Mouse (Mus musculus) limb, embryonic 11.5 days (tissue): ENCODE results near the gene Cdpf1. TPM values are rescaled to one million over a fixed set of nuclear protein-coding genes. Genes with fewer than 3 reads are reported as not detected.

Experiments used
- ATAC-seq: fragments of 200-750 bp; cut with Nextera tagmentation; 2 replicates; pipeline ENCODE4 v1.8.0; 2017; ENCODE audit warnings: low read depth; ENCODE audit not compliant: insufficient number of reproducible peaks, low FRiP score, low TSS enrichment
- DNase-seq: peaks from one replicate; pipeline ENCODE4 v3.0.0-alpha.2; 2015; ENCODE audit warnings: low spot score
- H3K27ac ChIP-seq: fragments of 300-500 bp; sonication (generic); replicated peaks from 2 replicates; pipeline ENCODE4 v1.5.1; 2014; ENCODE audit warnings: low read depth, mild to moderate bottlenecking, low read length
- H3K27me3 ChIP-seq: fragments of 300-500 bp; sonication (generic); 2 replicates; pipeline ENCODE4 v1.6.1; 2014; ENCODE audit warnings: mild to moderate bottlenecking, low read length, mixed read lengths; ENCODE audit not compliant: control insufficient read depth, insufficient read depth
- H3K36me3 ChIP-seq: fragments of 300-500 bp; sonication (generic); 2 replicates; pipeline ENCODE4 v1.6.1; 2014; ENCODE audit warnings: mild to moderate bottlenecking, low read length, moderate library complexity, mixed read lengths; ENCODE audit not compliant: control insufficient read depth, insufficient read depth
- H3K4me1 ChIP-seq: fragments of 300-500 bp; sonication (generic); 2 replicates; pipeline ENCODE4 v1.6.1; 2014; ENCODE audit warnings: low read length, mixed read lengths; ENCODE audit not compliant: control insufficient read depth, insufficient read depth
- H3K4me2 ChIP-seq: fragments of 300-500 bp; sonication (generic); 2 replicates; pipeline ENCODE4 v1.6.1; 2014; ENCODE audit warnings: low read depth, mild to moderate bottlenecking, moderate library complexity; ENCODE audit not compliant: severe bottlenecking
- H3K4me3 ChIP-seq: fragments of 300-500 bp; sonication (generic); 2 replicates; pipeline ENCODE4 v1.5.1; 2014; ENCODE audit warnings: low read depth, low read length
- H3K9ac ChIP-seq: fragments of 300-500 bp; sonication (generic); 2 replicates; pipeline ENCODE4 v1.6.1; 2014; ENCODE audit warnings: mild to moderate bottlenecking, low read length
- H3K9me3 ChIP-seq: fragments of 300-500 bp; sonication (generic); 2 replicates; pipeline ENCODE4 v1.6.1; 2016; ENCODE audit warnings: low read length; ENCODE audit not compliant: control insufficient read depth
- WGBS: fragments of 180-500 bp; shearing (Covaris S2); extraction: QIAGEN DNeasy Blood & Tissue Kit; methylation state at CpG from one replicate; pipeline ENCODE4 v1.1.7; 2014; 5-methylcytosine and 5-hydroxymethylcytosine counted together
- polyA plus RNA-seq: library from polyadenylated mRNA; unstranded; fragments of >200 nt; fragmentation: Nextera tagmentation; extraction: Ambion mirVana; gene quantifications from 2 replicates; pipeline ENCODE4 v1.2.1, GENCODE M21; 2014

The Cdpf1 gene
- 26.3 and 28.7 TPM in 2 replicates for polyA plus RNA-seq

DNA sequence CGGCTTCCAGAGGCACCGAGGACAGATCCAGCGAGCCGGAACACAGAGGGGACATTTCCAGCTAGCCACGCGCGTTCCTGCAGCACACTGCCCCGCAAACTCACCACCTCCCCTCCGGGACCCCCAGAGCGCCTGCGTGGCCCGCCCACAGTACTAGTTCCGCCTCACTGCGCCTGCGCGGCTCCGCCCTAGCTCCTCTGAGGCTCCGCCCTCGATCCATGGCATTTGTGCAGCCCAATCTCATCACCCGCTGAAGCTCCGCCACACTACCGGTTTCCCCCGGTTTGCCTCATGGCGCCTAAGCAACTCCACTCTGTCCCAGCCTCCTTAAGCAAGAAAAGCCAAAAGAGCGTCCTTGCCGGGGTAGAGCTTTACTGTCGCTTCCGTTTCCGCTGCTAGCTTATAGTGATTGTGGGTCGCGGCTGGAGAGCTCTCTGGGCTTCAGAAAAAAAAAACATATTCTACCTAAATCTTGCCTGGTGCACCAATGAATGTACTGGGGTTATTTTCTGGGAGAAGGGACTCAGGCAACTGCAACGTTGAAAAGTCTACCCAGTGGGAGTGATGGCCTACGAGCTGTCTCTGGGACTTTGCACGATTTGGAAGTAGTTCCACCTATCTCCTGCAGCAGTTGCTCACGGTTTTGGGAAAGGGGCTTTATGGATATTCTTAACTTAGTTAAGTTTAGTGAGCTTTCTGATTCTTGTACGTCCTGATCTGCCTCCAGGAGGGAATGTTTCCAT, at the start of gene Cdpf1:
Cdpf1 (minus strand) TSS at position 163 of the 743 bp plus-strand sequence.
- peak within 1 kb of the TSS; percentile 91 for H3K4me2 ChIP-seq
- H3K27me3 ChIP-seq = no peaks in the 10 kb centered on the region
- peak; percentile 91 for ATAC-seq
- peak within 1 kb of the TSS; percentile 82 for H3K4me3 ChIP-seq
- peak within 1 kb of the TSS; percentile 74 for H3K9ac ChIP-seq
- no peaks in the 10 kb centered on the region for H3K9me3 ChIP-seq
- no peaks in the 10 kb centered on the region for H3K36me3 ChIP-seq
- WGBS = 4% methylated on average over 36 of the region's 36 CpGs
- peaks cover 6% of the 10 kb centered on the region for H3K4me1 ChIP-seq
- H3K27ac ChIP-seq = peak within 1 kb of the TSS; percentile 82; the same call in 1 of the 2 replicates
- DNase-seq = peak; percentile 99

DNA sequence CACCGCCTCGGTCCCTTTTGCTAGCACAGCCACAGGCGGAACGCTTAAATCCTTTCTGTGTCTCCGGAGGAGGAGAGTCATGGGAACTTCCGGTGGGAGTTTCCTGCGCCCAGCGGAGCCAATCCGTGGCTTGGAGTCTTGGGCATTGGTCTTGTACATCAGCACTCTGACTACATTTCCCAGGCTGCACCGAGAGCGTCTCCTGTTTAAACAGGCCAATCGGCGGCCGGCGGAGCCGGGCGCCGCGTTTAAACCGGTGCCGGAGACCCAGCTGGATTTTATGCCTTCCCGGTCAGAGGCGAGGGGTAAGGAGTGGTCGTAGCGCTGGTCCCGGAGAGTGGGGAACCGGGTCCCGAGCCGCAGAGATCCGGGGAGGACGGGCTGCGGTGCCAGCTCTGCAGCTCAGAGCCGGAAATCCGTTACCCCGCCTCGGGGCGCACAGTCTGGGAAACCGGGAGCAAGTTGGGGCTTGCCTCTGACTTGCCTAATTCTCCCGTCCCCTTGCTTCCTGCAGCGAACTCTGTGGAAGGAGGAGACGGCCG, 48.1 kb upstream of the Cdpf1 start, which contains the start of gene Gtse1:
Gtse1 (plus strand) TSS at position 256 of the 542 bp plus-strand sequence.
- no peaks in the 10 kb centered on the region for H3K9me3 ChIP-seq
- H3K27me3 ChIP-seq = no peaks in the 10 kb centered on the region
- peak within 1 kb of the TSS; percentile 43; the same call in 1 of the 2 replicates for H3K27ac ChIP-seq
- peaks cover 16% of the 10 kb centered on the region for H3K36me3 ChIP-seq
- H3K9ac ChIP-seq = peak within 1 kb of the TSS; percentile 77
- under 1% methylated on average over 42 of the region's 42 CpGs for WGBS
- H3K4me3 ChIP-seq = peak within 1 kb of the TSS; percentile 74
- peak; percentile 95 for DNase-seq
- ATAC-seq = peak; percentile 97
- H3K4me1 ChIP-seq = peaks cover 6% of the 10 kb centered on the region
- peak within 1 kb of the TSS; percentile 87 for H3K4me2 ChIP-seq

DNA sequence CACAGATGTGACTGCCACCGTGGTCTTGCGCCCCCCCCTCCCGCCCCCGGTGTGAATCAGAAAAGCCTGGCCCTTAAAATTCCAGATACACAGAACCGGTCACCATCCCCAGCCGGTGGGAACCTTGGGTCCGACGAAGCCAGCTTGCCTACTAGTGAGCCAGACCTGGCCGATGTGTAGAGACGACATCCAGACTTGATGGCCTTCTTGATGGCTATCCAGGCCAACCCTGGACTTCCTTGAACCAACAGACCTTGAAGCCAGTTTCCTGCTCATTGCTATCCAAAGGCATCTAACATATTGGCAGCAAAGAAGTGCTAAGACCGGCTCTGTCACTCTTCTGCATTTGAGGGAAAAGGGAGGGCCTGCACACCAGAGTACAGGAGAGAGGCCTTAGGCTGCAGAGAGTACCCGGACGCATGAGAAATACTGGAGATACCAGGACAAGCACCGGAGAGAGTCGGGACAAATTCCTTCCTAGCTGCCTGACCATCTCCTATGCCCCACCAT, 47.5 kb upstream of the Cdpf1 start:
- Histone ChIP-seq H3K9ac (peak overlapping the region; percentile 75), H3K4me1 (peaks cover 6% of the 10 kb centered on the region), H3K27me3 (no peaks in the 10 kb centered on the region), H3K36me3 (peaks cover 14% of the 10 kb centered on the region), H3K9me3 (no peaks in the 10 kb centered on the region), H3K4me2 (peak overlapping the region; percentile 87), H3K4me3 (peak overlapping the region; percentile 74), H3K27ac (no peak overlapping the region; the same call in 1 of the 2 replicates)
- ATAC-seq (no peak; the same call in 1 of the 2 replicates), DNase-seq (no peak)
- WGBS = 11% methylated on average over 15 of the region's 15 CpGs

DNA sequence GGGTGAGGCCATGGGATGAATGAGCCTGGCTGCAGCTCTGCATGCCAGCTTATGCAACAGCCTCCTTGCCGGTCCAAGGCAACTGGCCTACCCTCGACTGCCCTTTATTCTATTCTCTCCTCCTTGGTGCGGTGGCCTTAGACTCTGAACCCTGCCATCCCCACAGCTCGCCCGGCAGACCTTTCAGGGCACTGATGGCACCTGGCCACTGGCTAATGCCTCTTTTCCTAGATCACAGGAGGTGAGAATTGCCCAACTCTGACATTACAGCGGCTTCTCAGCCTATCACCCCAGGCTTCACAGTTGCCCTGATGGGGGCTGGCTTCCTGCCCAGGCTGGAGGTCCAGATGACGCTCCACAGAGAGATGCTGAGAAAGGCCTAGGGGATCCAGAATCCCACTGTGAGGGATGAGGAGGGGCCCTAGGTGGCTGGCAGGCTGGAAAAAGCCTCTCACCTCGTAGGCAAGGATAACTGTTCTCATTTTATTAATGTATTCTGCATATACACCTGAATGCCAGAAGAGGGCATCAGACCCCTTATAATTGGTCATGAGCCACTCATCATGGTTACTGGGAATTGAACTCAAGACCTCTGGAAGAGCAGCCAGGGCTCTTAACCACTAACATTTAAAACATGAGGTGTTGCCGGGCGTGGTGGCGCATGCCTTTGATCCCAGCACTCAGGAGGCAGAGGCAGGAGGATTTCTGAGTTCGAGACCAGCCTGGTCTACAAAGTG, 40.3 kb upstream of the Cdpf1 start:
- Histone ChIP-seq H3K27me3 (no peaks in the 10 kb centered on the region), H3K27ac (no peak overlapping the region), H3K9me3 (no peaks in the 10 kb centered on the region), H3K4me3 (no peak overlapping the region), H3K4me1 (no peaks in the 10 kb centered on the region), H3K4me2 (no peak overlapping the region), H3K9ac (no peak overlapping the region), H3K36me3 (no peaks in the 10 kb centered on the region; the same call in 1 of the 2 replicates)
- no peak for DNase-seq
- no peak for ATAC-seq
- WGBS = 79% methylated on average over 12 of the region's 12 CpGs

DNA sequence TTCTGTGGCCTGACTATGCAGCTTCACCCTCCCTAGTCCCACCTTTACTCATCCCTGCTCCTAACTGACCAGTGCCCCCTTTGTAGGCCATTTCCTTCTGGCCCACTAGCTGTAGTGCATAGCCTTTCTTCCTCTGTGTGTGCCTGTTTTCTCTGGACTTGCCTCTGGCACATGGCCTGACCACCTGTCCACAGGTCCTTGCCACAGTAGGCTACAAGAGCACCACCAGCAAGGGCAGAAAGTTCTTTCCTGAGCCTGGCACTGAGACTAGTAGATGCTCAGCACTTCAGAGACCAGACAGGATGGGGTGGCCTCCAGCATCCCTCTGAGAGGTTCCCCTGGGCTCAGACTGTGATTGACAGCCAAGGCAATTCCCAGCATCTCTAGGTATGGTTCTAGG, 33.6 kb upstream of the Cdpf1 start:
- ATAC-seq = no peak
- Histone ChIP-seq H3K9ac (no peak overlapping the region), H3K4me2 (no peak overlapping the region), H3K36me3 (no peaks in the 10 kb centered on the region), H3K9me3 (no peaks in the 10 kb centered on the region), H3K4me3 (no peak overlapping the region), H3K27ac (no peak overlapping the region), H3K27me3 (no peaks in the 10 kb centered on the region), H3K4me1 (no peaks in the 10 kb centered on the region)
- no peak for DNase-seq

DNA sequence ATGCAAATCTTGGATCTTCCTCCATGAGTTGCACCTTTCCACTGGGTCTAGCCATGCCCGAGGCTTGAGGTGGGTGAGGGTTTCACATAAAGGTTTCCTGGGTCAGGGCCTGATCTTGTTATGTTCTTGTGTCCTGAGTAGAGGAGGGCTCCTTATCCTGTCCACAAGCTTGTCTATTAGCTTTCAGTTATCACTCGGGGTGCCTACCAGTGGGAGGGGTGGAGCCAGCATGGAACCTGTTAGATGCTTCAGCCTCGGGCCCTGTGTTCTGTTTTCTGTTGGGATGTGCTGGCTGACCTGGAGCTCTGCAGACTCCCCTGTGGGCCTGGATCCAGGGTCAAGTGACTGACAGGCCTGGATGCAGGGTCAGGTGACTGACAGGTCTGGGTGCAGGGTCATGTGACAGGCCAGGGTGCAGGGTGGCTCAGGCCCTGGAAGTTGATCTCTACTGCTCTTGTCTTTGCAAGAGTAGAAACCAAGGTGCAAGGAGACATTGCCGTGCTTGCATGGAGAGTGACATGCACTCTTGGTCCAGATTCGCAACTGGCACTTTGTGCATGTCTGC, 30.4 kb upstream of the Cdpf1 start:
- Histone ChIP-seq H3K36me3 (no peaks in the 10 kb centered on the region), H3K27me3 (no peaks in the 10 kb centered on the region), H3K9me3 (no peaks in the 10 kb centered on the region), H3K4me1 (no peaks in the 10 kb centered on the region), H3K4me2 (no peak overlapping the region), H3K4me3 (no peak overlapping the region), H3K27ac (no peak overlapping the region), H3K9ac (no peak overlapping the region)
- ATAC-seq (no peak), DNase-seq (no peak)
- WGBS = 80% methylated on average over 5 of the region's 5 CpGs

DNA sequence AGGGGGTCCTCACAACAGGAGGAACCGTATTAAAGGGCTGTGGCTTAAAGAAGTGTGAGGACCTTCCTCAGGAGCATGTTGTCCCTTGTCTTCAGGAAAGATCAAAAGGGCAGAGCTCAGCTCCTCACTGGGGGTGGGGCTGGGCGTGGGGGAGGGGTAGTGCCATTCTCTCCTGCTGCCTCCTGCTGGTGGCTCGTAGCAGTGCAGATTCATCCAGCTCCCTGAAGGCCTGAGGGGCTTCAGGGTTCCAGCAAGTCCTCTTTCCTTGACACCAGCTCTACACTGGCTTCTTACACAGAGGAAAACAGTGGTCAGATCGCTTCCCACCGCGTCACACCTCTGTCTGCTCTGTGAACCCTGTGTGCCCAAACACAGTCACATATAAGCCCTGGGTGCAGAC, 29.5 kb upstream of the Cdpf1 start:
- no peak overlapping the region for H3K4me2 ChIP-seq
- H3K9ac ChIP-seq = no peak overlapping the region
- H3K27me3 ChIP-seq = no peaks in the 10 kb centered on the region
- H3K27ac ChIP-seq = no peak overlapping the region
- ATAC-seq = no peak
- no peak overlapping the region for H3K4me3 ChIP-seq
- 31% methylated on average over 6 of the region's 6 CpGs for WGBS
- H3K4me1 ChIP-seq = no peaks in the 10 kb centered on the region
- H3K9me3 ChIP-seq = no peaks in the 10 kb centered on the region
- no peaks in the 10 kb centered on the region for H3K36me3 ChIP-seq
- DNase-seq = peak; percentile 58

GRCm38 (mm10) chr15:85836887-85837286, 25.4 kb upstream of the Cdpf1 start:
- no peak overlapping the region for H3K9ac ChIP-seq
- no peak for DNase-seq
- H3K9me3 ChIP-seq = no peaks in the 10 kb centered on the region
- H3K4me1 ChIP-seq = 0 out of 2 replicates have a peak, but pooled peaks cover 3% of the 10 kb centered on the region
- H3K27ac ChIP-seq = no peak overlapping the region
- no peak overlapping the region for H3K4me3 ChIP-seq
- no peaks in the 10 kb centered on the region for H3K27me3 ChIP-seq
- 94% methylated on average over 5 of the region's 5 CpGs for WGBS
- no peak overlapping the region for H3K4me2 ChIP-seq
- ATAC-seq = no peak
- no peaks in the 10 kb centered on the region for H3K36me3 ChIP-seq
